Mouse (Mus musculus): ENCODE results near the gene Olfm3.

DNA sequence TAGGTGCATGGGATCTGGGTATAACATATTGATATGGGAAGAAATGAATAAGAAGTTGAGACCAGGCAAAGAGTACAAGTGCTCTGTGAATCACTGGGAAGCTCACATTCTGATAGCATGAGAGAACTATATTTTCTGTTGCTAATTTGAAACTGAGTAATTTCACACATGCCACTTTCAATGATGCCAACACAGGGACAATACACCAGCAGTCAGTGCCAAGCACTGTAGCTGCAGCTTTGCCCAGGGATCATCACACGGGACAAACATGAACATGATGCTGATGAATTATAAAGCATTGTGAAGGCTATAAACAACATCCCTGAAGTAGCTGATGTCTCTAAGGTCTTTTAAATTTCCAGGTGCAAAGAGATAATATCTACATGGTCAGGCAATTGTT lies 161.0 kb downstream of the Olfm3 start:
- TF ChIP-seq POLR2A (IDR thresholded peaks at IDR 0.05; ENCODE audit: borderline replicate concordance, extremely low read depth, low read depth, low read length): no peak
- no peak for TF ChIP-seq CTCF (IDR thresholded peaks at IDR 0.05; ENCODE audit: insufficient read depth, low read length)
